Comparison of ENCODE assay signal across 18 mouse cellular contexts in the genomic region with DNA sequence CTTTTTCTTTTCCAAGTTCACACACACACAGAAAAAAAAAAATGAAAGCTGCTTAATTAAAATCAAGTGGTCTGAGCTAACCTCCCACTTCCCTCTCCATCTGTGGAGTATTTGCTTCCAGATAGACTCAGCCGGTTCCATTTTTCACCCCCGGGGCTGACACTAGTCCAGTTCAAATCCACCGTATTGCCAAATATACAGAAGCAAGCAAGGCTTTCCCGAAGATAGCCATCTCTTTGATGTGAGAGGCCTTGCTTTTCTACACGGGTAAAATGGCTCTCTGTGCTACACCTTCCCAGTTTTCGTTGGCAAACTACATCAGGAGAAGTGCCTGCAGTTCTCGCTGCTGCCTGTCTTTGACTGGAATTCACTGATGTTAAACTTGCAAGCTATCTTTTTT.
DNase-seq lines count a peak whose midpoint lies in the region; ATAC-seq and TF ChIP-seq lines count a peak whose summit lies in the region.
"Had no signal": no experiment of that assay in that cellular context is flagged by ENCODE, and none has a peak within 500 bp of the region (broad histone marks: within the 10 kb centered on the region; RNA-seq: fewer than 3 reads in every experiment).

No protein-coding gene starts in this region.

- peaks cover 26% of the 10 kb centered on the region for H3K4me1 ChIP-seq in lung, embryonic 15.5 days
- peaks cover 35% of the 10 kb centered on the region for H3K4me1 ChIP-seq in cerebellum, adult 2 months (ENCODE audit: control insufficient read depth, insufficient read depth, low read length)
- no peaks in the 10 kb centered on the region for H3K4me1 ChIP-seq in embryonic facial prominence, embryonic 11.5 days (ENCODE audit: control insufficient read depth, insufficient read depth, low read length)

- H3K4me2 ChIP-seq in lung, embryonic 15.5 days, result no peak overlapping the region
- H3K4me2 ChIP-seq in embryonic facial prominence, embryonic 11.5 days (ENCODE audit: low read depth, low read length), result no peak overlapping the region
- H3K4me2 ChIP-seq: liver, embryonic 11.5 days; neural tube, embryonic 12.5 days had no signal

- TF ChIP-seq CTCF in cerebellum, adult 2 months (IDR thresholded peaks at IDR 0.05; ENCODE audit: borderline replicate concordance, insufficient read depth, low read depth, low read length), result no peak

- H3K36me3 ChIP-seq in lung, embryonic 15.5 days, result no peaks in the 10 kb centered on the region
- H3K36me3 ChIP-seq in embryonic facial prominence, embryonic 11.5 days (replicated peaks; ENCODE audit: control insufficient read depth, insufficient read depth, low read depth, low read length), result no peaks in the 10 kb centered on the region
- H3K36me3 ChIP-seq: neural tube, embryonic 12.5 days had no signal

- ATAC-seq in lung, embryonic 15.5 days (ENCODE audit: borderline replicate concordance, extremely low read depth, low FRiP score, low TSS enrichment), result peak; percentile 62; the same call in 1 of the 2 replicates
- no peak for ATAC-seq in embryonic facial prominence, embryonic 11.5 days (replicated peaks; ENCODE audit: insufficient number of reproducible peaks, low FRiP score, low TSS enrichment, low read depth)
- ATAC-seq: activated CD4-positive, CD25-positive, alpha-beta regulatory T cell, adult 4 months; forebrain, postnatal 0 days; intestine, embryonic 16.5 days had no signal

- no peak overlapping the region for H3K4me3 ChIP-seq in lung, embryonic 15.5 days
- peak overlapping the region; percentile 17 for H3K4me3 ChIP-seq in cerebellum, adult 2 months (replicated peaks; ENCODE audit: insufficient read depth, low read depth, low read length)
- H3K4me3 ChIP-seq in embryonic facial prominence, embryonic 11.5 days (ENCODE audit: low read depth, low read length), result no peak overlapping the region
- H3K4me3 ChIP-seq: heart, adult 2 months; neural tube, embryonic 12.5 days had no signal

- DNase-seq in embryo, embryonic 11 days, result peak; percentile 15
- DNase-seq in embryo, embryonic 9.5 days (ENCODE audit: extremely low spot score), result no peak
- no peak for DNase-seq in lung, postnatal 25 days (ENCODE audit: low spot score)
- DNase-seq in cerebellum, adult 2 months, result peak; percentile 77 to 91
- peak; percentile 27 for DNase-seq in embryonic facial prominence, embryonic 11.5 days (ENCODE audit: low spot score)
- no peak for DNase-seq in MN1 (ENCODE audit: low spot score)
- DNase-seq in right cerebral cortex, adult 2 months (ENCODE audit: low spot score in 2 of 2), result no peak
- DNase-seq: forebrain, postnatal 0 days; heart, adult 2 months; midbrain, embryonic 14.5 days; right cerebral cortex, postnatal 4 days; thymus, adult 18-20 months had no signal

- H3K9me3 ChIP-seq in lung, embryonic 15.5 days, result no peaks in the 10 kb centered on the region
- no peaks in the 10 kb centered on the region for H3K9me3 ChIP-seq in embryonic facial prominence, embryonic 11.5 days (replicated peaks; ENCODE audit: control insufficient read depth, low read length)
- H3K9me3 ChIP-seq: neural tube, embryonic 12.5 days had no signal

- 0 out of 2 replicates have a peak overlapping the region, but pooled peaks have one; percentile 48 for H3K27ac ChIP-seq in lung, embryonic 15.5 days
- peak overlapping the region; percentile 94 for H3K27ac ChIP-seq in cerebellum, adult 2 months (ENCODE audit: insufficient read depth, low read length)
- H3K27ac ChIP-seq in embryonic facial prominence, embryonic 11.5 days (replicated peaks; ENCODE audit: low read depth, low read length), result no peak overlapping the region
- H3K27ac ChIP-seq: heart, adult 2 months; kidney, postnatal 0 days; neural tube, embryonic 12.5 days had no signal

- no peak overlapping the region for H3K9ac ChIP-seq in lung, embryonic 15.5 days
- H3K9ac ChIP-seq in embryonic facial prominence, embryonic 11.5 days (replicated peaks; ENCODE audit: low read length), result no peak overlapping the region
- H3K9ac ChIP-seq: forebrain, postnatal 0 days; neural tube, embryonic 12.5 days had no signal

- H3K27me3 ChIP-seq in lung, embryonic 15.5 days, result peaks cover 5% of the 10 kb centered on the region; the same call in 1 of the 2 replicates
- no peaks in the 10 kb centered on the region for H3K27me3 ChIP-seq in cerebellum, adult 2 months (ENCODE audit: control insufficient read depth, insufficient read depth, low read length)
- H3K27me3 ChIP-seq in embryonic facial prominence, embryonic 11.5 days (ENCODE audit: control insufficient read depth, insufficient read depth, low read length), result no peaks in the 10 kb centered on the region
- H3K27me3 ChIP-seq: neural tube, embryonic 12.5 days had no signal

- 0 out of 2 replicates have a peak, but pooled peaks have one; percentile 5 for TF ChIP-seq POLR2A in cerebellum, adult 2 months (IDR thresholded peaks at IDR 0.05; ENCODE audit: borderline replicate concordance, insufficient read depth, low read length)

- 22% methylated on average over 7 of the region's 7 CpGs for whole genome bisulfite sequencing in lung, embryonic 15.5 days
- 10% methylated on average over 7 of the region's 7 CpGs for WGBS in cerebellum, adult 2 months
- 47% methylated on average over 7 of the region's 7 CpGs for WGBS in embryonic facial prominence, embryonic 11.5 days

Comparison
In these comparisons a context has a peak if more than half of its experiments do, and no peak if none do; other contexts are left out.
1. DNase-seq: peak in embryo, embryonic 11 days (single experiment), cerebellum, adult 2 months (2 of 2) and embryonic facial prominence, embryonic 11.5 days (single experiment); none in embryo, embryonic 9.5 days (single experiment), lung, postnatal 25 days (single experiment), MN1 (single experiment) and right cerebral cortex, adult 2 months (0 of 2).